Mouse (Mus musculus): ENCODE results near the gene Tpm1.

The Tpm1 gene

GRCm38 (mm10) chr9:67028133-67028724 lies 21.0 kb downstream of the Tpm1 start:
- DNase-seq (ENCODE audit: low read depth in 1 of 2, low spot score in 2 of 2), result no peak

DNA sequence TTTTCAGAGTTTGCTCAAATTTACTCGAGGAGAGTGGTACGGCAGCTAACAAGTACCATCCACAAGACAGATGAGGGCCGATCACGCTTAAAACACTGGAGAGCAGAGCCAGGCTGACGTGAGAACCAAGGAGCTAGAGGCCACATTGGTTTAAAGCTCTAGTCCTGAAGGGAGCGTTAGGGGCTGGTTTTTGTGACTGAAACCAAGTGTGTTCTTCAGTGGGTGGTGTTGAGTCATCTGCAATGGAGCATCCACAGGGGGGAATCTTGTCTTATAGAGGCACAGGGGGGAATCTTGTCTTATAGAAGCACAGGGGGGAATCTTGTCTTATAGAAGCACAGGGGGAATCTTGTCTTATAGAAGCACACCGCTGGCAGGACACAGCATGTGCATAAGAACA lies 22.3 kb downstream of the Tpm1 start:
- no peak for DNase-seq (ENCODE audit: low read depth in 1 of 2, low spot score in 2 of 2)

DNA sequence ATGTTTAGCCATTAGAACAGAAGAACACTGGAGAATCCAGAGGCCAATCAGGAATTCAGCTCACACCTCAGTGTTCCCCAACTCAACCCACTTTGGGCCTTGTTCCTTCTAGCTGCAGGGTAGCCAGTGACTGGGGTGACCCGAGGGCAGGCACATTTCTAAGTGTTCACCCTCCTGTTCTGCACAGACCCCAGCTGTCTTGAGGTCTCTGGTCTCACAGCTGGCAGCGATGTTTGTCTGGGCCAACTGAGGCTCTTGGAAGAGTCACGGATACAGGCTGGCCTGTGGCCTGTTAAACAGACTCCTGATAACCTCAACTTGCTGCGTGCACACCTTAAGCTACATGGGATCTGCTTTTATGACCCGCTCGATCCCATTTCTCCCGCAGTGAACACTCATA lies 23.1 kb downstream of the Tpm1 start:
- no peak for DNase-seq (ENCODE audit: low read depth in 1 of 2, low spot score in 2 of 2)

DNA sequence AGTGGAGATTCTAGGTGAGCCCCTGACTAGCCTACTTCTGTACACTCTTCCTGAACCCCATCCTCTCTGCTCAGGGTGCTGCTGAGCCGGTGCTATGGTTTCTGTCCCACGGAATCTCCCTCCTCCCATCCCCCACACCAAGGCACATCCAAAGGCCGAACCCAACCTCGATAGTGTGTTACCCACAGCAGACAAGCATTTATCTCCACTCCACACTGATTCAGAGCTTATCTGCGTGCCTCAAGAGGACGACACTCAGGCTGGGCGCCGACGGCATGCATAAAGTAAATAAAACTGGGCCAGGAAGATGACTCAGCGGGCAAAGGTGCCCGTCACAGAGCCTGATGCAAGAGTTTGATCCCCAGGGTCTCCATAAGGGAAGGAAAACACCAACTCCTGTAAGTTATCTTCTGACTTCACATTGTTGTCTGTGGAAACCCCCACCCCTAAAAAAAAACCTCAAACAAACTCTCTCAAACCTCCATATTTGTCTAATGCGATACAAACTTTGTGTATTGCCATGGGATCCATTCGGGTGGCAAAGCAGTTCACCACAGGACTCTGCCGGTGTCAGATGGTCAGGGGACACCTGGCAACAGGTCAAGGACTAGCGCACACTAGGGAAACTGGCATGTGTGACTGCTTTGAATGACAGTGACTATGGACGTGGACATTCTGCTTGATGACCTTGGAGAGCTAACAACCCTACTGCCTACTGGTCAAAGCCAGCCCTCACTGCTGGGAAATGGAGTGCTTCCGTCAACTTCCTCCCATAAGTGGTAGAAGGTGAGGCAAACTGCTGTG lies 24.1 kb downstream of the Tpm1 start:
- DNase-seq (ENCODE audit: low read depth in 1 of 2, low spot score in 2 of 2), result no peak

DNA sequence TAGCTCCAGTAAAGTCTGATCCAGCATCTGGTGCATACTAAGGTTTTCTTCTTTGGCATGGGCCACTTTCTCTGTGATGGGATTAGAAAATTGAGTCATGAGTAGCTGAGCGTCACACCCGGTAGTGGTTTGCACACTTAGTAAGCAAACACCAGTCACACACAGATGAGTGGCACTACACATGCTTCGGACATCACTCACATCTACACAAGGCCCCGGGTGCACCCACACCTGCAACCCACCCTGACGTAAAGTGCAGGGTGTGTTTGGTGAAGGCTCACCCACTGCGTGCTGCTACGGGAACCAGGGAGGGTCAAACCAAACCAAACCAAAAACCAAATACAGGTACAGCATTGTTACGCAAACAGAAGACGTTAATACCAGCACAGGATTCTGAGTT lies 25.8 kb downstream of the Tpm1 start:
- no peak for DNase-seq (ENCODE audit: low read depth in 1 of 2, low spot score in 2 of 2)

DNA sequence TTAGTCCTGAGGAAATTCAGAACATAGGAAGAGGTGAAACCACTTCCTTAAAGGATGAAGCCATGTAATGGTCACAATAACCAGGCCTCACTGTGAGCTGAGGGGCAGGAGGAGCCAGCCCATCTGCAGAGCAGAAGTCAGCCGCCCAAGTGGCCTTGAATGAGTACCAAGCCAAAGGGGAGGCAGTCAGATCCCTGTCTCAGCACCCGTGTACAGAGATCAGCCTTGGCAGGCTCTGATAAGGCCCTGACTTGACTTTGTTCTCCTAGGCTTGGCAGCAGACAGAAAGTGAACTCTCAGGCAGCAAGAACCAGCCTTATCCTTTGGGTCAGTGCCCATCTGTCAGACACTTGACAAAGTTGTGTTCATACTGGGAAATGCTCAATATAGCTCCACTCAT lies 29.1 kb downstream of the Tpm1 start:
- no peak for DNase-seq (ENCODE audit: low read depth in 1 of 2, low spot score in 2 of 2)

DNA sequence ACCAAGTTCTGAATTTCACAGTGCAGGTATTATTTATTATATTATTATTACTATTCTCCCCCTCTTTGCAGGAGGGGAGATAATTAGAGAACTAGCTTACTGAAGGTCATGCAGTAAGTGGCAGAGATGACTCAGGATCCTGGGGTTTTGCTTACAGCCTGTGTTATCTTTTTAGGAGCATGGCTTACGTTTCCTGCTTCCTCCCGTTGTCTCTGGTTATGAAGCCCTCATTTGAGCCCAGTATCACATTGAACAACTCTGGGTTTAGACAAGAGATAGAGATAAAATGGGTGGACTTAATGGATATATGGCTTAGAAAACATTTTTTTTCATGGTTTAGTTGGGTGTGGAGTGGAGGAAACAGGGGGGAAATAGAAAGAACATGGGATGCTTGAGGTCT lies 35.7 kb downstream of the Tpm1 start:
- DNase-seq (ENCODE audit: low read depth in 1 of 2, low spot score in 2 of 2), result no peak

DNA sequence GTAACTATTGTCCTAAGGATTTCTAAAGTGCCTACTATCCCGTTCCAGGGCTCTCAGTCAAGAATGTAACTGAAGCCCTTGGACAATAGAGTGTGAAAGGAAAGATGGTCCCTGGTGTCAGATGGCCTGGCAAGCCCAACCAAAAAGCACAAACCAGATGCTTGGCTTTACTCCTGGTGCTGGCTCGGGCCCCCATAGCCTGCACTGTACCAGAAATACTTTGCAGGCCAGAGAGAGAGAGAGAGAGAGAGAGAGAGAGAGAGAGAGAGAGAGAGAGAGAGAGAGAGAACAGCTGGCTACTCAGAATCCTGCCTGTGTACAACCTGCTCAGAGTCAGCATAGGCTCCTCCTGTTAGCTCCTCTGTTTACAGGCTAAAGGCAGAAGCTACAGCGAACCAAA lies 36.7 kb downstream of the Tpm1 start:
- DNase-seq (ENCODE audit: low read depth in 1 of 2, low spot score in 2 of 2), result no peak

DNA sequence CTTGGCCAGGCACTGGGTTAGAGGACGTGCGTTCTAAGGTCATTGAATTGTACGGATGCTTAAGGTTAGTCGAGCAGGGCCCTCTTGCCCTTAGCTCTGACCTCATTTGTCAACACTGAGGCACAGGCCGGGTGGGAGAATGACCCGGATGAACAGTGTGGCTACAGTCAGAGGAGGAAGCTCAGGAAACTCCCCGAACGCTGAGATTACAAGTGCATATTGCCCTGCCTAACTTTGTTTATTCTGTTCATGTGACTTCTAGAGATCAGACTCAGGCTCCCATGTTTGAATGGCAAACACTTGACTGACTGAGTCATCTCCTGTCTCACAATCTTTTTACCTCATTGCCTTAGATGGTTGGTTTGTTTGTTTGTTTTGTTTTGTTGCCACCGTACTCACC lies 37.7 kb downstream of the Tpm1 start:
- DNase-seq (ENCODE audit: low read depth in 1 of 2, low spot score in 2 of 2), result no peak

DNA sequence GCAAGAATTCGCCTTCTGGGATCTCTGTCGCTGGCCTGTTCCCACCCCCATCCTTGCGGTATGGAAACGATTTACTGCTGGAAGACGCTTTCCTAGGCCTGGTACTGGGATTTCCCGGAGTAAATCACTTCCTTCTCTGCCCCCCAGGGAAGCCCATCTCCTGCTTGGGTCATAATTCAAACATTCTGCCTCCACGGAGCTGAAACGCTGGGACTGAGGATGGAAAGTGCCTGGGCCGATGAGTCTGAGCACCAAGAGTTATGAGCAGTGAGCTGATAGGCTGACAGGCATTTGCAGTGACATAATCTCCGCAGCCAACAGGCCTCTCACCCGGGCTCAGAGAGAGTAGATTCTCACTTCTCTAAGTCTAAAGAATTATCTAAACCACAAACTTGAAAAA lies 40.4 kb downstream of the Tpm1 start:
- no peak for DNase-seq (ENCODE audit: low read depth in 1 of 2, low spot score in 2 of 2)

- DNase-seq (ENCODE audit: low read depth in 1 of 2, low spot score in 2 of 2), result no peak
Observed at GRCm38 (mm10) chr9:67006376-67006775, 42.8 kb downstream of the Tpm1 start.

- DNase-seq (ENCODE audit: low read depth in 1 of 2, low spot score in 2 of 2), result no peak
Observed at GRCm38 (mm10) chr9:67005161-67005742, 44.0 kb downstream of the Tpm1 start.

DNA sequence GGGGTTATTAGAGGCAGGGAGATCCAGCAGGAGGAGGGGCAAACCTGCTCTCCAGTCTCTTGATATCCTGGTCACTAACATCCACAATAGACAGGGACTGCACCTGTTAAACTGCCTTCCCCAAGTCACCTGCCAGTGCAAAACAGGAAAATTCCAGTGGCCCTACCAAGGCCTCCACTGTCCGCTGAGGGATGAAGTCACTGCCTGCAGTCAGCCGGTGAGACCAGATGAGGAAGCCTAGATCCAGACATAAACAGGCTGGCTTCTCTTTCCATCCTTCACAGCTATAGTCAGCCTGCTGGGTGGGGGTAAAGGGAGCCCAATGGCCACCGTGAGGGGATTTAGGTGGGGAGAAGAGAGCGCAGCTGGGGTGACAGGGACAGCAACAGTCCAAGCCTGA lies 45.5 kb downstream of the Tpm1 start:
- DNase-seq (ENCODE audit: low read depth in 1 of 2, low spot score in 2 of 2), result no peak

DNA sequence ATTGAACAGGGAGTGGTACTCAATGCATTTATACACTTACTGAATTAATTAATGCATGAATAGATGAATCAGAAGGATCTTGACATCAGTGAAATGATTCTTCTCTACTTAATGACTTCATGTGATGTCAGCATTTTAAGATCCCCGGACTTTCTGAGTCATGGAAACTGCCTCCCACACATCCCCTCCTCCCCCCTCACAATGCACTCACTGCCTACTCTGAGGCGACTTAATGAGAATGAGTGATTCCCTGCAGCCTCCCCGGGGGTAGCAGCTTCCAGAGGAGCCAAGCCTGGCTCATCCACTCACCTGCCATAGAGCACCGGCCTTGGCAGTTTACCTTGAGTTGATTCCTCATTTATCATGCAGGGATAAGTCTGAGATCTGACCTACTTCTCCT lies 46.0 kb downstream of the Tpm1 start:
- DNase-seq (ENCODE audit: low read depth in 1 of 2, low spot score in 2 of 2), result no peak

DNA sequence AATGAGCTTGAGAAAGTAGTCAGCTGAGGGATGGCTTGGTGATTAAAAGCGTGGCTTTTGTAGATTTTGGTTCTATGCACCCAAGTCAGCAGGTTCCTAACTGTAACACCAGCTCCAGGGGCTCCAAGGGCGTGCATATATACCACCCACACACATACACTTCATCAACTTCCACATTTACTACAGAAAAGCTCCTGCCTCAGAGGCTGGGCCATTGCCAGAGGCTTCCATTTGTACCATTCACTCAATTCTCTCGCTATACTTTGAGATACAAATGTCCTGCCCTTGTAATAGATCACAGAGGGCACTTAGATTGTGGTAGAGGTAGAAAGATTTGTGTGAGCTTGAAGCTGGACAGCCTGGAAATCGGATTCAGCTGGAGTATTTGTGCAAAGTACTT lies 47.7 kb downstream of the Tpm1 start:
- no peak for DNase-seq (ENCODE audit: low read depth in 1 of 2, low spot score in 2 of 2)

DNA sequence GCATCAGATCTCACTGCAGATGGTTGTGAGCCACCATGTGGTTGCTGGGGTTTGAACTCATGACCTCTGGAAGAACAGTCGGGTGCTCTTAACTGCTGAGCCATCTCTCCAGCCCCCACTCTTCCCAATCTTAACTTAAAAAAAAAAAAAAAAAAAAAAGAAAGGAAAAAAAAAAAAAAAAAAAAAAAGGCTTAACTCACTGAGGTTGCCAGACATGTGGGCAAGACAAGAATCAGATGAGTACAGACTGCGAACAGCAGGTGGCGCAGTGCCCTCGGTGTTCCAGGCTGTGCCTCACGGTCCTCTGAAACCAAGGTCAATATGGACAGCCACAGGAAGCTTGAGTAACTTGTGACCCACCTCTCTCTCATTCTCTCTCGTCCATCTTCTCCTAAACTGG lies 48.2 kb downstream of the Tpm1 start:
- DNase-seq (ENCODE audit: low read depth in 1 of 2, low spot score in 2 of 2), result peak in 1 of 2 experiments; percentile 28

GRCm38 (mm10) chr9:66999698-67000097 lies 49.5 kb downstream of the Tpm1 start:
- DNase-seq (ENCODE audit: low read depth in 1 of 2, low spot score in 2 of 2), result no peak

DNA sequence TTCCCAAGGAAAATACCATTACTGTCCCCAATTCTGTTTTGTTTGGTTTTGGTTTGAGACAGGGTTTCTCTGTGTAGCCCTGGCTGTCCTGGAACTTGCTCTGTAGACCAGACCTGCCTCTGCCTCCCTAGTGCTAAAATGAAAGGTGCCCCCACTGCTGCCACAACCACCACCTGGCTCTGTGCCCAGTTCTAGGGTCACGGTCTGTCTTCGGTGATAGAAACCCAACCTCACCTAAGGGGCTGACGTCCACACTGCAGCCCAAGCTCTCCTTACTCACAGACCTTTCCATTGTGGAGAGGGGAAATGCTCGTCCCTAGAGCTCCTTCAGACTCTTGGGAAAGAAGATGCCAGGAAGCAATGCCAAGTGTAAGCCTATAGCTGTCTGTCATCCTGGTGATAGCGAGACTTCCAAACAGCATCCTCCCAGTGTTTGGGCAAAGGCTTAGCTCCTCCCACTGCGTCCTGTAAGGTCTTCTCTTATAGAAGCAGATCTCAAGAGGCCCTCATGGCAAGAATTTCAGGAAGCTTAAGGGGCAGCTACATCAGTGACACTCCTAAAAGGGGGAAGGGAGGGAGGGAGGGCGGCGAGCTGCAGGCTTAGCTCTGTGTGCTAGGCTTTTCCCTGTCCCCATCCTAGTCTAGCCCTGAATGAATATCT lies 57.3 kb downstream of the Tpm1 start:
- no peak for DNase-seq (ENCODE audit: low read depth in 1 of 2, low spot score in 2 of 2)

- DNase-seq (ENCODE audit: low read depth in 1 of 2, low spot score in 2 of 2), result no peak
Observed at GRCm38 (mm10) chr9:66991021-66991749, 58.0 kb downstream of the Tpm1 start.

DNA sequence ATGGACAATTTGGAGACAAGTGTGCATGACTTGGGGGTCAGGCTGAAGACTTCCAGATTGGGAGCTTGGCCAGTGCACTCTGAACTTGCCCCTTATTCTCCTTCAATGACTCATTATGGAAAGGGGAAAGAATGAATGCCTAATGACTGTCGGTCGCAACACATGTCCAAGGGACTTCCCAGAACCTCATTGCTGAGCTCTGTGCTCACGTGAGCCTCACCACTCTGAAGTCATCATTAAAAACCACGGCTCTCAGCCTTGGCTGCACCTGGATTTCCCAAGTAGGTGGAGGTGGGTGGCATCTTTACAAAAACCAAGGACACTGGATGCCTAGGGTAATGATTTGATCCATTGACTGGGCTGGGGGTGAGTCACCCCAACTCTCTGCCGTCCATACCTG lies 59.2 kb downstream of the Tpm1 start:
- DNase-seq (ENCODE audit: low read depth in 1 of 2, low spot score in 2 of 2), result no peak

DNA sequence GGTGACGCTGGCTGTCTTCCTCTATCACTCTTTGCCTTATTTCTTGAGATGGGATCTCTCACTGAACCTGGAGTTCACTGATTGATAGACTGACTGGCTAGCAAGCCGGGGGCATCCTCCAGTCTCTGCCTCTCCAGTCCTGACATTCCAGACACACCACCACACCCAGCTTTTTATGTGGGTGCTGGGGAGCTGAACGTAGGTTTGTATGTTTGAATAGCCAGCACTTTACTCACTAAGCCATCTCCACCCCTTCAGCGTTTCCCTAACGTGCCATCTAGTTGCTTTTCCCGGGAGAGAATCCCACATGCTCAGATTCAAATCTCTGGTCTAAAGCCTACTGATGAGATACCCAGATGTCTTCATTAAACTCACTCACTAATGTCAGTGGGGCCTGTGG lies 59.6 kb downstream of the Tpm1 start:
- no peak for DNase-seq (ENCODE audit: low read depth in 1 of 2, low spot score in 2 of 2)

All from monocyte, adult 2 months (primary cell).